Mouse (Mus musculus): ENCODE data around the gene Smg6.
"Not testable (repeated sequence)": the region's sequence is repeated elsewhere in the genome, so short reads cannot be mapped to it uniquely, and the experiment has no call there.

Smg6 gene

DNA sequence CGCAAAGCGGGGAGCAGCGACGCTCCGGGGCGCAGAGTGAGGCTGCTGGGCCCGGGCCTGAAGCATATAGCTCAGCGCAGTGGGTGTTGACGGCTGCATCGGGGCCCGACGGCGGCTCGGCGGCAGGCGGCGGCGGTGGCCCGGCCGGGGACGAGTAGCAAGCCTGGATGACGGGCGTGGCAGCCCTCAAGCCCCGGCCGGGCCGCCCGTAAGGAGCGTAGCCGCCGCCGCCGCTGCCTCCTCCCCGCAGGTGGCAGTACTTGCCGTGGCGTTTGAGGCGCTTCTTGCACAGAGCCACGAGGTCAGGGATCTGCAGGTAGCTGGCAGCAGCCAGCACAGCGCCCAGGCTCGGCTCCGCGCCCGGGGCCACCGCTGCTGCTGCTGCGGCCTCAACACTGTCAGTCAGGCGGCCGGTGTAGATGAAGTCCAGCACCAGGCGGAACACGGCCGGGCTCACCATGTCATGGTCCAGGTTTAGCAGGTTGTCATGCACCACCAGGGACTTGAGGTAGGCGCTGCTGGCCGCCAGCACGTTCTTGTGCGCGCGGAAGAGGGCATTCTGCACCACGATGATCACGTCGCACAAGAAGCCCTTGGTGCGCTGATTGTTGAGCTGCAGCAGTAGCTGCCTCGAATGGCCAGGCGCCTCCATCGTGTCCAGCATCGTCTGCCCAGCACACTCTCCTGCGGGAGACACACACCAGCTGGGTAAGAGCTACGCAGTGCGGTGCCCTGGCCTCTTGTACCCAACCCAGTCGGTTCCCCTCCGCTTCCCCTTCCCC, 241.4 kb downstream of the Smg6 start:
- peak; percentile 25 for DNase-seq (ENCODE audit: low read depth, low spot score)

DNA sequence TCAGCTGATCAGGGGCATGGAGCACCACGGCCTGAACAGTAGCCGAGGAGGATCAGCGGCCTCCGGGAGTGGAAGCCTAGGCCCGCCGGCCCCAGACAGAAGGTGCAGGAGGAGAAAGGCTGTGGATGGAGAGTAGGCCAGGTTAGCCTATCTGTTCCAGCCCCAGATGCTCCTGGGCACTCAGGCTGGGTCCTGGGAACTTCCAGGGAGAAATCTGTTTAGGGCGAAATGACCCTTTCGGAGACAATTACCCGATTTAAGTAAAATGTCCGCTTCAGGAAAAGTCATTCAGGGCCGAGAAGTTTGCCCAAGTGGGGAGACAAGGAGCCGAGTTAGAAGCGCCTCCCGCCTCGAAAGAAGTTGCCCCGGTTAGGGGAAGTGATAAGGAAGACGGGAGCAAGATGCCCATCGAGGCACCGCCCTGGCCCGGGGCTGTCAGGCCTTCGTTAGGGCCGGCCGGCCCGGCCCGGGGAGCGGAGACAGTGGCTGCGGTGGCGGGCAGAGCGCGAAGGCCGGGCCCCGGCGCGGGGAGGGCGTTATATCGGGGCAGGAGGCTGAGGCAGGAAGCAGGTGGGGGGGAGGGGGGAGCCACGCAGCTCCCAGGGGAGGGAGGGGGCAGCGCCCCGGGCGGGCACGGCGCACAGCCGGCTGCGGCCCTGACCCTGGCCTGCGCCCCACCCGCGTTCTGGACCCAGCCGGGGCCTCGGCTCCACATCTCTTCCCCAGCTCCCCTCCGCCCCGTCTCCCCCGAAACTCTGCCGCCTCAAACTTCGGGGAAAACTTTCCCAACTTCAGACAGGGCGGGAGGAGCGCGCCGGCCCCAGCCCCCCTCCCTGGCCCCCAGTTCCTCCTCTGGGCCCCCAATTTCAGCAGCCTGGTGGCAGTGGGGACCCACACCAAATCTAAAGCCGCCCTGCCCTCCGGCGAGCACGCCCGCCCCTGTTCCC, 242.3 kb downstream of the Smg6 start:
- no peak for DNase-seq (ENCODE audit: low read depth, low spot score)

DNA sequence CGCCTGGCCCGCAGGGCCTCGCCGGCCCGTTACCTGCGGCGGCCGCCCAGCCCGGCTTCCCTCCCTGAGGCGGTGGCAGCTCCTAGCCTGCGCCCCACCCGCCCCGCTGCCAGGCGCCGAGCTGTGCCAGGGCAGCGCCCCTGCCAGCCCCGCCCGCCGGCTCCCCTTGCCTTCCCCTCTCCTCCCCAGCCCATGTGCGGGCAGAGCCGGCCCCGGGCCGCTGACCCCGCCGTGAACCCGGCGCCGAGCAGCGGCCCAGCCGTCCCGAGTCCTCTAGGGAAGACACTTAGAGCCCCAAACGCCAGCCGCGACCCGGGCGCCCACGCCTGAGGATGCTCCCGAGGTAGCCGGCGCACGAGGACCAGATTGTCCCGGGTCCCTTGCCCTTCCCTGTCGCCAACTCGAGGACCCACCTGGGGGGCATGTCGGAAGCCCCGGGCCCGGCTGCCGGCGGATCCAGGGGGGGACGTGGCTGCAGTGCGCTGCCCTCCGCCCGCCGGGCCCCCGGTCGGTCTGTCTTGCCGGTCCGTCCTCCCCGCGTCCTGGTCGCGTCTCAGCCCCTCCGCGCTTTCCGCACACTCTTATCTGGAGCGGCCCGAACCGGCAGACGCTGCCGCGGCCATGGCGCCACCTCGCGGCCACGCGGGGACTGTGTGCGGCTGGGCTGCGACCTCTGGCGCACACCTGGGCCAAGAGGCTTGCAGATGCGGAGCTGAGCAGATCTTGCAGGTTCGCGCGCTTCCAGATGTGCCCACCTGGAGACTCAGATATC, 243.2 kb downstream of the Smg6 start:
- DNase-seq (ENCODE audit: low read depth, low spot score), result peak; percentile 86

DNA sequence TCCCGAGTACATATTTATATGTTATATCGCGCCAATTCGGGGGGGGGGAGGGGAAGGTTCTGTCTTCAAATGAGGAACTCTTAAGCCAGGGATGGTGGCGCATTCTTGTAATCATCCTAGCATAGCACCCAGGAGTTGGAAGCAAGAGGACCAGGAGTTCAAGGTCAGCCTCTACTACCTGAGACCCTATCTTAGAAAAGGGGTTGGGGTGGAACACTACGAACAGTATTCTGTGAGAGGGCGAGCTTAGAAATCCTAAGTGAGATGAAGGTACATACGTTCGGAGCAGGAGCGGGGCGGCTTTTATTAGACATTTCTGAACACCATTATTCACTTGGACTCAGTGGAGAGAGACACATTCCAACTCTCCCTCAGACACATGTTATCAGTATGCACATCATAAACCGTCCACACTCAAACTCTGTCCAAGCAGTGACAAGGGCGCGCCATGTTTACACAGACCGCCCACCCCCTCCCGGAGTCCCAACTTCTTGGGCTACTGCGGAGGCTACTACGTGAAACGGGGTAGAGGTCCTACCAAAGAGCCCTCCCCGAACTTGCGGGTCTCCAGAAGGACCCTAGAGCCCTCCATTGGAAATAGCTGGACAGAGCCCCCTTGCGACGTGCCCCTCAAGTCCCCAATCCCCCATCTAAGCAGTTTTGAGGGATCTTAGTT, 243.9 kb downstream of the Smg6 start, which contains the start of gene Hic1:
Gene Hic1 (minus strand): TSS at position 115 of the 676 bp plus-strand sequence.
- DNase-seq (ENCODE audit: low read depth, low spot score), result peak; percentile 28

DNA sequence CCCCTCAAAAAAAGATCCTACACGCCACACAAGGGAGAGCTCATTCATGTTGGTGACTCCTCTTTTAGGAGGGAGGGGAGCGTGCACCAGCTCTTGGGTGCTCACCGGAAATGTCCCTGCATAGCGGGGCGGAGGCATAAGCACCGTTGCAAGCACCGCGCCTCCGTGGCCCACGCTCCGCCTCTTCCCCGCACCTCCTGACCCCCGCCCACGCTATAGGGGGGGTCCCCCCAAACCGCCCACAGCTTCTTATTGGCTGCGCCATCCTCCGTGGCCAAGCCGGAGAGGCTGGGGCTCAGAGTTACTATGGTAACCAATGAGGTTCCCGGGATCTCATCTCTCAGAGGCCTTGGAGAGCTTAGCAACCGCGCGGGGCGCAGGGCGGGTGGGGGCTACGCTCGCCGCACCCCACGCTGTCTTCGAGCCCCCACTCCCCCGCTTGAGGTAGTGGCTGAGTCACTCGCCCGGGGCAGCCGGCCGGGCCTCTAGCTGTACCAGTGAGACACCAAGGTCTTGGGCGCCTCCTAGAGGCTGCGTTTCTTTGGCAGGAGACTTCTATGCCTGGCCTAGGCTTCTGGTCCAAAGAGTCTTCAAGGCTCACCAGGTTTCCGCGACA, 244.6 kb downstream of the Smg6 start:
- peak; percentile 91 for DNase-seq (ENCODE audit: low read depth, low spot score)

DNA sequence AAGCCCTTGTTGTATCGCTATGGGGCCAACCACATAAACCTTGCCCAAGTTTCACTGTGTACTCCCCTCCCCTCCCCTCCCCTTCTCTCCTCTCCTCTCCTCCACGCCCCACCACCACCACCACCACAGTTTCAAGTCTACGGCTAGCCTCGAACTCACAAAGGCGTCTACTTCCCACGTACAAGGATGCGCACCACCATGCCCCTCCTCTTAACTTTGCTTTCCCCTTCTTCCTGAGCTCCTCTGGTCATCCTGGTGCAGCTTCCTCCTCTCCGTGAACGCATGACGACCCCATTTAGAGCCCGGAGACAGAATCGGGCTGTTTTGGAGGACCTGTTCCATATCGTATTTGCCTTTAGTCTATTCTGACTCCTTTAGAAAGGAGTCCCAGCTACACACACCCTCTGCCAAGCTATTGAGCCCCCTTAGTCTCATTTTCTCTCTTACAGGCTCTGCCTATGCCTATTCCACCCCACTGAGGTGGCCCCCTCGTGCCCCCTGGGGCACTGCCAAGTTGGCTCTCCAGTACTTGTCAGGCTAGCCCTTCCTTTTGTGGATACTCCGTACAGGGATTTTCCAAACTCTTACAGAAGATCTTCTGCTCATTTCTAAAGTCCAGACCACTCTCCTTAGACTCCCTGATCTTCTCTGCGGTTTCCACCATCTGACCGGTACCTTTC, 245.7 kb downstream of the Smg6 start:
- no peak for DNase-seq (ENCODE audit: low read depth, low spot score)

DNA sequence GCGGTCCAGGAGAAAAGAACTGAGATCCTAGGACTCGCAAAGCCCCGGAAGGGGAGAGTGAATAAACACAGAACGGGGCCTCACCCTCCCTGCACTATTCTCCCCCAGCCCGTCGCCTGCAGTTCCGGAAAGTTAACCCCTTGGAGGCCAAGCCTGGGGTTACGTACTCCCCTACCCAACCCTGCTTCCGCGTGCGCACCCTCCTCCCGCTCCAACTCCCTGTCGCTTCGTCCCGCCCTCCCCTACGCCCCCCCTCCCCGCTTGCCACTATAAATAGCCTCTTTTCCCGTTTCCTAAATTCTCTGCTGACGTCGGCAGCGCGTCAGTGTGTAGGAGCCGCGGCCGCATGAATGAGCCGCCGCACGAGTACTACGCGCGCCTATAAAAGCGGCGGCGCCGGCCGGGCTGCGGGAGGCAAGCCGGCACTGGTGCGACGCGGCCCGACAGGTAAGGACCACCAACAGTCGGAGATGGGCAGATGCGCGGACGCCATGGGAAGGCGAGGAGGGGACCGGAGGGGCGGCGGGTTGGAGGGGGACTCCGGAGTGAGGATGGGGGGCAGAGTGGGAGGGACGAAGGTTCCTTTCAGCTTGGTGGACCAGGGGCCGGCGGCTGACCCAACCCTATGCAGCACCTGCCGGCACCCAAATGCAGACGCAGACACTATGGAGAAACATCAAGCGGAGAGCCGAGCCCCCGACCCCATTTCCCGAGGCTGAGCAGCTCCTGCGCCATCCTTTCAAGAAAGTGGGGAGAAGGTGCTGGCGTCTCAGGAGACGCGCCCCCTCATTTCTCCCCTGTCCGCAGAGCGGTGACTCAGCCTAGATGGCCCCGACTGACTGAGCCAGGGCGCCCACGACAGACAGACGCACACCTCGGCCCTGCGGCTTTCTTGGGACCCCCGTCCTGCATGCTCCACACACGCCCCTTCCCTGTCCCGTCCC, 246.8 kb downstream of the Smg6 start:
- peak; percentile 38 for DNase-seq (ENCODE audit: low read depth, low spot score)

DNA sequence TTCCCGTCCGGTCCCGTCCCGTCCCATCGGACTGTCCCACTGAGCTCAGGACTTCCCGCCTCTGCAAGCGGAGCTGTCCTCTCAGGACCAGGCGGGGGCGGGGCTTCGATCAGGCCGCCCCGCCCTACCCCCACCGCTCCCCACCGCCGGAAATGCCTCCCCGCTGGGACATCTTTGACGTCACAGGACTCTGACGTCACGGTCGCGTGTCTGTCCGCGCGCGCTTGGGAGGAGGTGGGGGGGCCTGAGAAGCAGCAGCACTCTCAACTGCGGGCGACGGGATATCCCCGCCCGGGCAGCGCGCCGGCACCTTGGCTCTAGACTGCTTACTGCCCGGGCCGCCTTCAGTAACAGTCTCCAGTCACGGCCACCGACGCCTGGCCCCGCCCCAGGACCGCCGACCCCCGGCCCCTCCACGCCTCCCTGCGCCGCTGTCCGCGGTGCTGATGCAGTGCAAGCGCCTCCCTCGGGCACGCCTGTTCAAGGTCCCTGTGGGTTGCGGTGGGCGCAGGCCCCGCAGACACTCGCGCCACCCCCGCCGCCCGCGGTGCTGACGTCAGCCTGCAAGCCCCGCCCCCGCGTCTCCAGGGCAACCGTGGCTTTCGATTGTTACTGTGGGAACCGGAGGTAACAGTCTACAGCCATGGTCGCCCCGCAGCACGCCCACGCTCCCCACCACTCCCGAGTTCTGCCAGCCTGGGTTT, 247.6 kb downstream of the Smg6 start:
- DNase-seq (ENCODE audit: low read depth, low spot score), result peak; percentile 91

DNA sequence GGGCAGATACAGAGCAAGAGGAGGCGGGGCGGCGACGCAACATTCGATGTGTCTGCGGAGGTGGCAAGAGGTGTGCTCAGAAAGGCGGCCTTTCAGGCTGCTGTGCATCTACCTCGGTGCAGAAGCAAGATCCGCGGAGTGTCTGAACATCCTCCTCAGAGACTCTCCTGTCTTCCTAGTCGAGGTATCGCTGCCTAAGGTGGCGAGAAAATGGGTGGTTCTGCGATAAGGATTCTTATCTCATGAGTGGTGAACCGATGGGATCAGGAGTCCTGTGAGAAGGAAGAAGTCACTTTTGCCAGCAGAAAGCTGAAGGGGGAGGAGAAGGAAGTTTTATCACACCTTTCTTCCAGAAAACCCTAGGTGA, 248.2 kb downstream of the Smg6 start:
- DNase-seq (ENCODE audit: low read depth, low spot score), result no peak

DNA sequence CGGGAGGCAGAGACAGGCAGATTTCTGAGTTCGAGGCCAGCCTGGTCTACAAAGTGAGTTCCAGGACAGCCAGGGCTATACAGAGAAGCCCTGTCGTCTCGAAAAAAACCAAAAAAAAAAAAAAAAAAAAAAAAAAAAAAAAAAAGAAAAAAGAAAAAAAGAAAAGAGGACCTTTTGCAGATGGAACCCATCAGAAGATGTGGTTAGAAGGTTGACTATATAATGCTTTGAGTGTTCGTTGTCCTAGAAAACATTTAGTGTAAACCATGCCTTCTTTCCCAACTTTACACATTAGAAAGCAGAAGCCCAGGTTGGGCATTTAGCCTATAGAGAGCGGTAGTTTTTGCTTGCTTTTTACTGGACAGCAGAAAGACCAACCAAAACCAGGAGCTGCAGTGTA, 249.0 kb downstream of the Smg6 start:
- not testable (repeated sequence) for DNase-seq (ENCODE audit: low read depth, low spot score)

DNA sequence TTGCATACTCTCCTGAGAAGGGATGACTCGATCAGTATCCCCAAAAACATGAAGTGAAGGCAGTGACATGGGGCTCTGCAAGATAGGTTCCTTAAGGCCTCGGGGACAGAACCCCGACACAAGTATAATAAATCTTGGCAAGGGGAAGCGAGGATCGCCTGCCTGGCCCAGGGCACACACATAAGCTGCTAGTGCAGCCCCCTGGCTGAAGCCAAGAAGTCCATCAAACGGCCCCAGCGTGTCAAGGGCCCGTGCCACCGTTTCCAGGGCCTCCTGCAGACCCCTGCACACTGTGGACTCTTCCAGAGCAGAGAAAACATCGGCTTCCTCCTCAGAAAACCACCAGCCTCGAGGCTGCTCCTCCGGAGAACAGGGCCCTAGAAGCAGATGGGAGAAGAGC, 252.4 kb downstream of the Smg6 start:
- DNase-seq (ENCODE audit: low read depth, low spot score), result no peak

DNA sequence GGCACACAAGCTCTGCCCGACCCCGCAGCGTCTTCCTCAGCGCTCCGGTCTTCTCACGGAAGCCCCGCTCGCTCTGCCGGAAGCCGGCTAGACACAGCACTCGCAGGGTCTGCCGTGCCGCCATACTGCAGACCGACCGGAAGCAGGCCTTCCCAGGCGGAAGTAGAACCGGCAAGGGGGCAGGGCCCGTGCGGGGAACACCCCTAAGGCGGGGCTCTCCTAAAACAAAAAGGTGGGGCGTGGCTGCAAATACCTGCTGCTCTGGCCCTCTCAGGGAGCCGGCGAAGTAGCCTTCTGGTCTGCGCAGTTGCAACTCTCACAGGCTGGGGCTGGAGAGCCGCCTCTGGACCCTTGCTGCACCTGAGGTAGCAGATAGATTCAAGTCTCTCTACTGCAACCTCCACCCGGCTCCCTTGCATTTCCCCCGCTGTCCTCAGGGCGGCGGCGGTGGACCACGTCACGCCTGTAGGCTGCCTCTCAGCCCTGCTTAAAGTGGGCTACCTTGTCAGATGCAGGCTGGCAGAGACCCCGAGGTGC, 253.1 kb downstream of the Smg6 start, which contains the start of gene Ovca2:
Gene Ovca2 (minus strand): TSS at position 164 of the 537 bp plus-strand sequence.
- DNase-seq (ENCODE audit: low read depth, low spot score), result peak; percentile 92

DNA sequence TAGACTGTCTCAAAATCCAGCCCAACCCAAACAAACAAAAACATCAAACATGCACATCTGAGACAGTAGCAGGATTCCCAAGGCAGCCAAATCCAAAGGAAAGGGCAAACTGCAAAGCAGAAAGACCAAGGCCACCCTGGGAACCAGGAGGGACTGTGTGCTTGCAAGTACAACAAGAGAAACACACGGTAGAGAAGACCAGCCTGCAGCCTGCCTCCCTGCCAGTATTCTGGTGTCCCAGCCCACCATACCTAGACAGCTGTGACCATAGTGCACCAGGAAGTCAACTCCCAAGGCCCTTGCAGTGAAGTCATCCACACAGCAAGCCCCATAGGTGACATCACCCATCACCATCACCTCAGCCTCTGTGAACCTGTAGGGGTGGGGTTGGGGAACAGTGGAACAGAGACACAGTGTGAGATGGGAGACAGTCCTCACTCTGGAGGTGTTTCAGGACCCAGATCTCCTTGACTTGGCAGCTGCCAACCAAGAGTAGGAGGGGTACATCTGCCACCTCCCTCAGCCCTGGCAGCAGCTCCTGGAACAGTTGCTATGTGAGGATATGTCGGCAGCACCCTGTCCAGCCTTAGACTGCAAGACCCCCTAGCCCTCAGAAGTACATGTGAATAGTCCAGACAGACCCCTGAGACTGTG, 258.4 kb downstream of the Smg6 start:
- DNase-seq (ENCODE audit: low read depth, low spot score), result no peak

DNA sequence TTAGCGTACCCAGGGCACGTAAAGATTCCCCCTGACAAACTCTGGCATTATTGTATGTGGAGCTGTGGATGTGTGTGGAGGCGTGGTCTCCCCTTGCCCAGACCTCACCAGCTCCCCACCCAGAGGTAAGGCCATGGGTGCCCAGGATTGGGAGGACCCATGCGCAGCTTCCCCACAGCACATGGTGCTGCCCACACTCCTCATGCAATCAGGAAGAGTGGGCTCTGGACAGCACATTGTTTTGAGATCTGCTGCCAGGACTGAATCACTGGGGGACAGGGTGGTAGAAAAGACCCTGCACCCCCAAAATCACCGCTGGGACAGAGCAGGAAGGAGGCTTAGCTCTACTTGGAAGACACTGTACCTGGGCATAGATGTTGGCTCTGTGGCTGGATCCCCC, 258.9 kb downstream of the Smg6 start:
- DNase-seq (ENCODE audit: low read depth, low spot score), result no peak

DNA sequence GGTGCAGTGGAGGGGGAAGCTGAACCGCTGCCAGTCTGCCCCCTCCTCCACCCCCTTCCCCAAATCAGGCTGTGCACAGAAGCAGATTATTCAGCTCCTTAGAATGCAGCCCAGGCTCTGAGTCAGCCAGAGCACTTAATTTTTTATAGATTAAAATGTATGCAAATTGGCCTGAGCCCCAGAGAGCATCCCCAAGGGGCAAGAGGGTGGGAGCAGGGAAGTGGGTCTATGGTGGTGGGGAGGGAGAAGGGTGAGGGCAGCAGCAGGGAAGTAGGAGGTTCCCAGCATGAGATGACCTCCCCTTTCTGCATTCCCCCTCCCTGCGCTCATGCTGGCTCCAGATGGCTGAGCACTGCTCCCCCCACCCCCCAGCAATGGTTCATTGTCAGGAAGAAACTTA, 259.4 kb downstream of the Smg6 start:
- DNase-seq (ENCODE audit: low read depth, low spot score), result no peak

DNA sequence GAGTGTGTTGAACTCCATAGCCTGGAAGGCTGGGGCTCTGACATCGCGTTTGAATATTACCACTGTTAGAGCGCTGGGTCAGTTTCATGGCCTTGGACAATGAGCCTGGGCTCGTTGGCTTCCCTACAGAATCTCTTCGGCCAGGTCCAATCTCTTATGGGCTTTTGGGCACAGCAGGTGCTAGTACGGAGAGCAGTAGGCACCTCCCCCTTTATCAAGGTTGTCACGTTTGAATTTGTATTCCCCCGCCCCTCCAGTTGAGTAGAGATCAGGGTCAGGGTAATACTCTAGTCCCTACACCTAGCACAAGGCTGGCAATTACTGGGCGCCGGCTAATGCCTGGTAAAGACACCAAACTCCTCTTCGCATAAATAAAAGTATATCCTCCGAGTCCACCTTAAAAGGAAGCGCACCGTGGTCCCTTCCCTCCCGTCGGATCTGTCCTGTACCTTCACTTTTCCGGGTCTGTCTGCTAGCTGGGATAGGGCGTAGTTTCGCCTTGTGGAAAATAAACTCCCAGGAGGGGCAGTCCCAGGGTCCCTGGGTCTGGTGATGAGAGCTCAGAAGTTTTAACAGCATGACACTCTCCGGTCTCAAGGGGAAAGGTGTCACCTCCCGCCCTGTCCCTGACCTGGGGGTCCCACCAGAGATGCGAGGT, 264.2 kb downstream of the Smg6 start:
- DNase-seq (ENCODE audit: low read depth, low spot score), result no peak

DNA sequence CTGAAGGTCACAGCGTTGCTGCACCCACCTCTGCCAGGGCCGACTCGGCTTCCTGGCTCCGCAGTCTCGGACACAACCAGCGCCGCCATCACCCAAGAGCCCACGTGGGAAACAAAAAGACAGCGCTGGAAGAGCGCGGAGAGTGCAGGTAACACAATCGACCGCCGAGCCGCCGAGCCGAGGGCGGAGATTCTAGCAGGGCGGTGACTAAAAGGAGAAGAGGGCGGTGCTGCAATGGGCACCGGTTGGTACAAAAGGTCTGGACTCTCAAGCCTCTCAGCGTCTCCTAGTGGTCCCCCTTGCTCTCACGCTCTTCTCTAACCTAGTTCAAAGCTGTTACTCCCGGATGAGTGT, 264.7 kb downstream of the Smg6 start:
- peak; percentile 89 for DNase-seq (ENCODE audit: low read depth, low spot score)

Data from mesoderm, embryonic 11.5 days (tissue).